8 mouse cellular contexts compared by ENCODE assay signal in genomic region chr5:102768385-102769080, GRCm38 (mm10).
DNase-seq lines count a peak whose midpoint lies in the region; ATAC-seq lines count a peak whose summit lies in the region.

No protein-coding gene starts in this region.

- peak overlapping the region; percentile 17; the same call in 1 of the 2 replicates for H3K4me2 ChIP-seq in lung, embryonic 16.5 days (ENCODE audit: low read depth, low read length)

- intact Hi-C loops in heart, postnatal 10 days (cut with DNase I): loop anchor here (5.0 kb wide), 2 partner anchors 61 to 104 kb away; no protein-coding TSS in a partner anchor

- no peak for DNase-seq in lung, postnatal 4 days
- DNase-seq in heart, postnatal 10 days: peak; percentile 57 to 58
- DNase-seq in kidney, postnatal 14 days: peak; percentile 82
- DNase-seq in retina, postnatal 7 days (ENCODE audit: low read depth, low spot score): peak; percentile 56
- no peak for DNase-seq in thymus, postnatal 25 days
- no peak for DNase-seq in c-Kit-positive CD71-positive TER-119-positive erythroid progenitor cells, embryonic 14.5 days (ENCODE audit: low spot score)
- DNase-seq in frontal cortex, postnatal 25 days (ENCODE audit: low spot score in 2 of 2): no peak

- H3K27me3 ChIP-seq in lung, embryonic 16.5 days (ENCODE audit: control insufficient read depth, insufficient read depth, low read depth, low read length): no peaks in the 10 kb centered on the region

- H3K9me3 ChIP-seq in lung, embryonic 16.5 days (ENCODE audit: control insufficient read depth, low read length): no peaks in the 10 kb centered on the region

- peak overlapping the region; percentile 22 for H3K27ac ChIP-seq in lung, embryonic 16.5 days (ENCODE audit: low read length)

- H3K4me1 ChIP-seq in lung, embryonic 16.5 days (replicated peaks; ENCODE audit: control insufficient read depth, insufficient read depth, low read length): peaks cover 23% of the 10 kb centered on the region

- ATAC-seq in lung, embryonic 16.5 days (ENCODE audit: low read depth): peak; percentile 76

- no peaks in the 10 kb centered on the region for H3K36me3 ChIP-seq in lung, embryonic 16.5 days (ENCODE audit: control insufficient read depth, insufficient read depth, low read length)

- H3K4me3 ChIP-seq in lung, embryonic 16.5 days (ENCODE audit: low read length): no peak overlapping the region

- 31% methylated on average over 12 of the region's 12 CpGs for WGBS in lung, embryonic 16.5 days

- H3K9ac ChIP-seq in lung, embryonic 16.5 days (ENCODE audit: low read length): no peak overlapping the region

Comparison
In these comparisons a context has a peak if more than half of its experiments do, and no peak if none do; other contexts are left out.
1. DNase-seq: peak in heart, postnatal 10 days (2 of 2), kidney, postnatal 14 days (single experiment) and retina, postnatal 7 days (single experiment); none in lung, postnatal 4 days (0 of 2), thymus, postnatal 25 days (single experiment), c-Kit-positive CD71-positive TER-119-positive erythroid progenitor cells, embryonic 14.5 days (single experiment) and frontal cortex, postnatal 25 days (0 of 2).